Mouse (Mus musculus) ES-Bruce4 (cell line): ENCODE data around the gene Mllt3. TPM values are rescaled to one million over a fixed set of nuclear protein-coding genes. Genes with fewer than 3 reads are reported as not detected.

Experiments used
- H3K27ac ChIP-seq: 2 replicates; pipeline ENCODE4 v1.5.1; 2012; ENCODE audit warnings: low read length, inconsistent platforms; ENCODE audit not compliant: insufficient read depth
- H3K27me3 ChIP-seq: 2 replicates; pipeline ENCODE4 v1.6.1; 2012; ENCODE audit warnings: mild to moderate bottlenecking, low read length, inconsistent platforms; ENCODE audit not compliant: control insufficient read depth, poor library complexity, insufficient read depth, severe bottlenecking
- H3K36me3 ChIP-seq: 2 replicates; pipeline ENCODE4 v1.6.1; 2012; ENCODE audit warnings: inconsistent platforms, mild to moderate bottlenecking, low read length, moderate library complexity; ENCODE audit not compliant: control insufficient read depth, poor library complexity, insufficient read depth, severe bottlenecking
- H3K4me1 ChIP-seq: one replicate; pipeline ENCODE4 v1.8.1; 2011; ENCODE audit warnings: low read length; ENCODE audit not compliant: control insufficient read depth, insufficient read depth
- H3K4me3 ChIP-seq: 2 replicates; pipeline ENCODE4 v1.5.1; 2011; ENCODE audit warnings: low read depth, mild to moderate bottlenecking, low read length
- H3K9ac ChIP-seq: 2 replicates; pipeline ENCODE4 v1.6.1; 2012; ENCODE audit warnings: low read depth, mild to moderate bottlenecking, inconsistent platforms; ENCODE audit not compliant: poor library complexity, severe bottlenecking
- H3K9me3 ChIP-seq: replicated peaks from 2 replicates; pipeline ENCODE4 v1.6.1; 2012; ENCODE audit warnings: mild to moderate bottlenecking, low read length, inconsistent platforms; ENCODE audit not compliant: control insufficient read depth, poor library complexity, insufficient read depth, severe bottlenecking
- CTCF ChIP-seq: IDR thresholded peaks from one replicate; pipeline ENCODE4 v1.8.1; 2011; ENCODE audit warnings: low read depth, low read length
- EP300 ChIP-seq: IDR thresholded peaks from 2 replicates; pipeline ENCODE4 v1.6.1; 2011; ENCODE audit warnings: low read depth, low read length; ENCODE audit not compliant: insufficient read depth
- POLR2A ChIP-seq: IDR thresholded peaks from one replicate; pipeline ENCODE4 v1.8.1; 2011; ENCODE audit warnings: low read length; ENCODE audit not compliant: insufficient read depth
- polyA plus RNA-seq: library from polyadenylated mRNA; stranded (reverse); fragments of >200 nt; gene quantifications from 2 replicates; pipeline ENCODE4 v1.2.4, GENCODE M21; 2011; ENCODE audit warnings: low read depth; ENCODE audit not compliant: missing spikeins, insufficient read depth, insufficient read length

Gene Mllt3
- polyA plus RNA-seq, 1 experiment: 19.2 TPM

- no peak overlapping the region for H3K27ac ChIP-seq
- H3K4me1 ChIP-seq: no peaks in the 10 kb centered on the region
- no peaks in the 10 kb centered on the region for H3K9me3 ChIP-seq
- no peak overlapping the region for H3K4me3 ChIP-seq
- TF ChIP-seq EP300 (no peak), CTCF (no peak), POLR2A (no peak)
- H3K9ac ChIP-seq: no peak overlapping the region
- no peaks in the 10 kb centered on the region for H3K36me3 ChIP-seq
- H3K27me3 ChIP-seq: no peaks in the 10 kb centered on the region
Observed at GRCm38 (mm10) chr4:87901166-87901565, 132.0 kb downstream of the Mllt3 start.

DNA sequence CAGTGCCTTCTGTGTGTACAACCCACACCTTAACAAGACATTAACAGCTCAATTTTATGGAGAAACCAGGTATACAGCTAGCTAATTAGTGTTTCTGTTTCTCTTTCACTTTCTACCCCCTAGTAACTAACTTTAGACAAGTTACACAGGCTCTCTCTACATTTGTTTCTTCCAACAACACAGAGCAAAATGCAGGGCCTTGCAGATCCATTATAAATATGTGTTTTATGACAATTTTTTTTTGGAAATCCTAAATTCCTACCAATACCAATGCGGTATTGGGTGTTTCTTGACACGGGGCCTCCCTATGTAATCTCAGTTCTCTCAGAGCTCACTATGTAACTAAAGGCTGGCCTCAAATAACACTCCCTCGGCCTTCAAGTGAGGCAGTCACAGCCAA, 139.7 kb downstream of the Mllt3 start:
- no peaks in the 10 kb centered on the region for H3K4me1 ChIP-seq

GRCm38 (mm10) chr4:87893012-87893411, 140.2 kb downstream of the Mllt3 start:
- Histone ChIP-seq H3K4me3 (no peak overlapping the region), H3K27me3 (no peaks in the 10 kb centered on the region), H3K9me3 (no peaks in the 10 kb centered on the region), H3K4me1 (no peaks in the 10 kb centered on the region), H3K9ac (no peak overlapping the region), H3K27ac (no peak overlapping the region), H3K36me3 (no peaks in the 10 kb centered on the region)
- TF ChIP-seq CTCF: no peak
- no peak for TF ChIP-seq EP300
- no peak for TF ChIP-seq POLR2A

More for the DNA sequence above, 139.7 kb downstream of the Mllt3 start:
- Histone ChIP-seq H3K9me3 (no peaks in the 10 kb centered on the region), H3K36me3 (no peaks in the 10 kb centered on the region), H3K27ac (no peak overlapping the region), H3K4me3 (no peak overlapping the region), H3K9ac (no peak overlapping the region), H3K27me3 (no peaks in the 10 kb centered on the region)
- TF ChIP-seq CTCF (no peak), POLR2A (no peak), EP300 (no peak)

DNA sequence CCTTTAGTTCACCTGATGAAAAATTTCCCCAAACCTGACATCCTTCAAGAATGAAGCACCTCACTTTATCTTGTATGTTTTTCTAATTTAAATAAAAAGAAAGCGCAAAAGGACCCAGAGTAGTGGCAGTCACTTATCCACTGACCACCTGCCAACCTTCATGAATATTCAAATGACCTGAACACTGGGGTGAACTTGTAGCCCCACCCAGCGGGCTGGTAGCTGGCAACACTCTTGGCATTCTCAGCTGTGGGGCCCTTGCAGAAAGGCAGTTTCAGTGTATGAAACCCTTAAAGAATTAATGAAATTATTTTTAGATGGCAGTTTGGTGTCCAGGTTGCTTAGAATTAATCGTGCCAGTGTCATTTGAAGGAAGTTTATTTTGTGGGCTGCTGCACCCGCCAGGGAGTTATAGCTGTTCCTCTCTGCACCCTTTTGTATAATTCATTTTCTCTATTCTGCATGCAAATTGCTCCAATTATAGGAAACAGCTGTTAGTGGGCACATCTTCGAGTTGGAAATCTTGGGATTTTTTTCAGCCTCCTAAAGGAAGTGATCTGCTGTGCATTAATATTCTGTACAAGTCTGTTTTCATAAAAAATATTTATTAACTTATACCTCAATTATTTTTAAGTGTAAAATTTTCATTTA, 149.8 kb downstream of the Mllt3 start:
- TF ChIP-seq CTCF: no peak
- no peak for TF ChIP-seq POLR2A
- no peak for TF ChIP-seq EP300

GRCm38 (mm10) chr4:87881995-87882394, 151.2 kb downstream of the Mllt3 start:
- no peak overlapping the region for H3K4me3 ChIP-seq
- H3K4me1 ChIP-seq: no peaks in the 10 kb centered on the region
- H3K27me3 ChIP-seq: no peaks in the 10 kb centered on the region
- no peaks in the 10 kb centered on the region for H3K9me3 ChIP-seq
- no peak overlapping the region for H3K27ac ChIP-seq
- H3K36me3 ChIP-seq: no peaks in the 10 kb centered on the region
- no peak for TF ChIP-seq CTCF
- H3K9ac ChIP-seq: no peak overlapping the region

More for the DNA sequence above, 149.8 kb downstream of the Mllt3 start:
- Histone ChIP-seq H3K9me3 (no peaks in the 10 kb centered on the region), H3K27me3 (no peaks in the 10 kb centered on the region), H3K36me3 (no peaks in the 10 kb centered on the region), H3K27ac (no peak overlapping the region), H3K9ac (no peak overlapping the region), H3K4me1 (no peaks in the 10 kb centered on the region), H3K4me3 (no peak overlapping the region)

GRCm38 (mm10) chr4:87881583-87881982, 151.6 kb downstream of the Mllt3 start:
- no peaks in the 10 kb centered on the region for H3K36me3 ChIP-seq
- H3K27me3 ChIP-seq: no peaks in the 10 kb centered on the region
- H3K4me1 ChIP-seq: no peaks in the 10 kb centered on the region
- H3K4me3 ChIP-seq: no peak overlapping the region
- TF ChIP-seq EP300 (no peak), CTCF (no peak), POLR2A (no peak)
- H3K9me3 ChIP-seq: no peaks in the 10 kb centered on the region
- H3K9ac ChIP-seq: no peak overlapping the region
- no peak overlapping the region for H3K27ac ChIP-seq
